8 mouse cellular contexts compared by ENCODE assay signal in the genomic region with DNA sequence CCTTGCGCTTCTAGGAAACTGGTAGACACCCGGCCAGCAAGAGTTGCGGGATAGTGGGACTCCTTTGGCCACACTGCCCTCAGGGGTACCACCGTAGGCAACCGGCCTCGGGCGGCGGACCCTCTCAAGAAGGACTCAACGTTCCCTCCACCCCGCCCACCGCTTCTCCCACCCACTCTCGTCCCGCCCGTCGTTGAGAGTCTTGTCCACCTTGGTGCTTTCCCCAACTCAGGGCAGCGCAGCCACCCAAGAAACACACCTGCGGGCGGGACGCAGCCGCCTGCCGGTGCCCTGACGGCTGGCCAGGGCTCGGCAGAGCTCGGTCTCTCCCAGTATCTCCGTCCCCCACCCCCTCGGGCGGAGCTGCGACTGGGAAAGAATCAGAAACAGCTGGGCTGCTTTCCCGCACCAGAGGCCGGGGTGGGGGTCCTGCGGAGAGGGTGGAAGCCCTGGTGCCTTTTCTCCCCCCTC. TPM values are rescaled to one million over a fixed set of nuclear protein-coding genes. Genes with fewer than 3 reads are reported as not detected.
DNase-seq lines count a peak whose midpoint lies in the region; ATAC-seq and TF ChIP-seq lines count a peak whose summit lies in the region.

No protein-coding gene starts in this region.

- H3K36me3 ChIP-seq in heart, embryonic 12.5 days: no peaks in the 10 kb centered on the region
- H3K36me3 ChIP-seq in limb, embryonic 10.5 days: no peaks in the 10 kb centered on the region
- H3K36me3 ChIP-seq in myocyte (ENCODE audit: control insufficient read depth, insufficient read depth): no peaks in the 10 kb centered on the region

- no peak overlapping the region for H3ac ChIP-seq in myocyte (ENCODE audit: control insufficient read depth, insufficient read length)

- no peak overlapping the region for H3K27ac ChIP-seq in heart, embryonic 12.5 days (ENCODE audit: poor library complexity, severe bottlenecking)
- peak overlapping the region; percentile 67 for H3K27ac ChIP-seq in limb, embryonic 10.5 days

- peaks cover 50% of the 10 kb centered on the region for H3K4me1 ChIP-seq in heart, embryonic 12.5 days (replicated peaks)
- H3K4me1 ChIP-seq in limb, embryonic 10.5 days: peaks cover 73% of the 10 kb centered on the region

- DNase-seq in thymus, postnatal 14 days: peak; percentile 21
- DNase-seq in thymus, postnatal 10 days (ENCODE audit: low spot score in 2 of 2): no peak
- peak; percentile 77 for DNase-seq in limb, embryonic 10.5 days (ENCODE audit: low spot score)
- DNase-seq in adrenal gland, postnatal 4 days (ENCODE audit: low spot score in 2 of 2): no peak
- DNase-seq in adrenal gland, adult 18-20 months (ENCODE audit: low spot score in 2 of 2): no peak

- ATAC-seq in heart, embryonic 12.5 days (ENCODE audit: insufficient number of reproducible peaks, low FRiP score): 0 out of 2 replicates have a peak, but pooled peaks have one; percentile 37
- ATAC-seq in megakaryocyte-erythroid progenitor cell, adult 5-6 weeks (replicated peaks; ENCODE audit: low FRiP score, low TSS enrichment, poor library complexity, severe bottlenecking): no peak

- peaks cover 60% of the 10 kb centered on the region for H3K27me3 ChIP-seq in heart, embryonic 12.5 days (replicated peaks)
- H3K27me3 ChIP-seq in limb, embryonic 10.5 days (ENCODE audit: low read depth, poor library complexity, severe bottlenecking): peaks cover 88% of the 10 kb centered on the region
- H3K27me3 ChIP-seq in myocyte (ENCODE audit: control insufficient read depth, insufficient read depth, insufficient read length): peaks cover 27% of the 10 kb centered on the region

- H3K4me2 ChIP-seq in heart, embryonic 12.5 days: peak overlapping the region; percentile 92
- H3K4me2 ChIP-seq in myocyte (ENCODE audit: low read depth): peak overlapping the region; percentile 75

- H3K9ac ChIP-seq in heart, embryonic 12.5 days: peak overlapping the region; percentile 65; the same call in 1 of the 2 replicates

- under 1% methylated on average over 31 of the region's 31 CpGs for WGBS in heart, embryonic 12.5 days
- 1% methylated on average over 31 of the region's 31 CpGs for WGBS in limb, embryonic 10.5 days

- TF ChIP-seq POLR2A in myocyte (IDR thresholded peaks at IDR 0.05; ENCODE audit: insufficient read length, low read depth): no peak

- no peaks in the 10 kb centered on the region for H3K79me2 ChIP-seq in myocyte (ENCODE audit: control insufficient read depth, insufficient read depth)

- peak overlapping the region; percentile 60 for H3K4me3 ChIP-seq in heart, embryonic 12.5 days
- H3K4me3 ChIP-seq in limb, embryonic 10.5 days: peak overlapping the region; percentile 57
- no peak overlapping the region for H3K4me3 ChIP-seq in myocyte

- no peaks in the 10 kb centered on the region for H3K9me3 ChIP-seq in heart, embryonic 12.5 days (replicated peaks)
- H3K9me3 ChIP-seq in limb, embryonic 10.5 days (replicated peaks): no peaks in the 10 kb centered on the region

TF ChIP-seq in myocyte, 11 proteins besides CTCF, POLR2A, EP300 and RAD21:
- no peak for TF ChIP-seq POLR2AphosphoS2 (IDR thresholded peaks at IDR 0.05; ENCODE audit: insufficient read length, low read depth)
- TF ChIP-seq MAX (IDR thresholded peaks at IDR 0.05; ENCODE audit: low read depth): no peak
- TF ChIP-seq CEBPB (IDR thresholded peaks at IDR 0.05; ENCODE audit: insufficient read depth, poor library complexity, severe bottlenecking): no peak
- no peak for TF ChIP-seq TCF12 (IDR thresholded peaks at IDR 0.05; ENCODE audit: insufficient read depth, poor library complexity, severe bottlenecking)
- no peak for TF ChIP-seq MYOD1 (IDR thresholded peaks at IDR 0.05; ENCODE audit: control insufficient read depth in 1 of 3, insufficient read length in 2 of 3, low read depth in 2 of 3)
- TF ChIP-seq REST (IDR thresholded peaks at IDR 0.05; ENCODE audit: insufficient read depth, insufficient read length): no peak
- TF ChIP-seq MYOG (IDR thresholded peaks at IDR 0.05; ENCODE audit: control insufficient read depth in 1 of 3, insufficient read depth in 1 of 3, insufficient read length in 2 of 3, low read depth in 2 of 3): no peak
- no peak for TF ChIP-seq TCF3 (IDR thresholded peaks at IDR 0.05; ENCODE audit: insufficient read length, low read depth)
- TF ChIP-seq E2F4 (IDR thresholded peaks at IDR 0.05; ENCODE audit: insufficient read depth): no peak
- TF ChIP-seq USF1 (IDR thresholded peaks at IDR 0.05; ENCODE audit: low read depth): no peak
- no peak for TF ChIP-seq SRF (IDR thresholded peaks at IDR 0.05; ENCODE audit: control insufficient read depth, insufficient read length, low read depth)
TF ChIP-seq in myocyte: peak in this region for 0.

RNA-seq across cellular contexts. Expression of a gene that starts 0.5 kb away (rescaled TPM):
- polyA plus RNA-seq in heart, embryonic 12.5 days (2016; fragmentation: Nextera tagmentation; extraction: Ambion mirVana): 1.3 and 1.4 TPM in 2 replicates
- polyA plus RNA-seq in limb, embryonic 10.5 days (2016; fragmentation: Nextera tagmentation; extraction: Ambion mirVana): 0.28 and 0.39 TPM in 2 replicates
- polyA plus RNA-seq in myocyte (2012; fragmentation: generic; extraction: Trizol): 0.13 TPM
- total RNA-seq in megakaryocyte-erythroid progenitor cell, adult 5-6 weeks (2014; fragmentation: Nextera tagmentation): not detected in 2 replicates
- total RNA-seq in megakaryocyte-erythroid progenitor cell, adult 5-6 weeks (2017): not detected in 2 replicates
- 10 to 100 TPM; 11.4 to 12.6 TPM for total RNA-seq in adrenal gland, postnatal 4 days (2021)
- total RNA-seq in adrenal gland, adult 18-20 months (2021): 10 to 100 TPM; 17.7 to 20.5 TPM

Comparison
In these comparisons a context has a peak if more than half of its experiments do, and no peak if none do; other contexts are left out.
1. DNase-seq: peak in thymus, postnatal 14 days (single experiment) and limb, embryonic 10.5 days (single experiment); none in thymus, postnatal 10 days (0 of 2), adrenal gland, postnatal 4 days (0 of 2) and adrenal gland, adult 18-20 months (0 of 2).
2. RNA of a gene that starts 0.5 kb away (total RNA-seq): 17.7 to 20.5 TPM in adrenal gland, adult 18-20 months and 11.4 to 12.6 TPM in adrenal gland, postnatal 4 days; not detected in megakaryocyte-erythroid progenitor cell, adult 5-6 weeks; every median in the first group is over 10 times any median in the second.